Mouse (Mus musculus) heart, postnatal 10 days (tissue): Measurements from ENCODE around the gene Cyb561d1. TPM values are rescaled to one million over a fixed set of nuclear protein-coding genes. Genes with fewer than 3 reads are reported as not detected.
A peak's percentile ranks its signal among the peaks of the same experiment; 100 is the strongest.

Experiments used
- DNase-seq, 2 experiments: peaks; one replicate each; pipeline ENCODE4 v3.0.0; 2021
- intact Hi-C: fragments of 180-260 bp; cut with DNase I; formaldehyde crosslinking; loops from one replicate; pipeline ENCODE4 v1.15.1; 2025
- total RNA-seq, 2 experiments: library from RNA; stranded (reverse); gene quantifications; 2 replicates each; pipeline ENCODE4 v1.2.3; 2021

Cyb561d1 gene
- total RNA-seq, 2 experiments from 2014 or later: 5.7 to 6.2 TPM

DNA sequence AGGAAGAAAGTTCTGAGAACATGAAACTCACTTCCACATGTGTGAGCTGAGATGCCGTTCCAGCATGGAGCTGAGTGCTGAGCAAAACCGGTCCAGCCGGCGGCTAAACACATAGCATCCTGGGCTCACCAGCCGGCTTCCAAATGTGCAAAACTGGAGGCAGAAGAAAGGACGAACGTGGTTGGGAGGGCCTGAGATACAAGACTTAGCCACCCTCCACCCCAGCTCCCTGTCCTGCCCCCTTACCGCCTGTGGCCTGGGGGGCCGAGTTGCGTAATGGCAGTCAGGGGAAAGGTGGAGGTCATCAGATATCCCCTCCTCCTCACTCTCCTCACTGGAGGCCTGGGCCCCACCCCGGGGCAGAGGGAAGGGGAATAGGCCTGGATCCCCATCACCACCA is 3.5 kb upstream of the Cyb561d1 start:
- intact Hi-C loops: loop anchor here (1.0 kb wide), 1 partner anchor 40 kb away; no protein-coding TSS in a partner anchor
- DNase-seq: no peak

DNA sequence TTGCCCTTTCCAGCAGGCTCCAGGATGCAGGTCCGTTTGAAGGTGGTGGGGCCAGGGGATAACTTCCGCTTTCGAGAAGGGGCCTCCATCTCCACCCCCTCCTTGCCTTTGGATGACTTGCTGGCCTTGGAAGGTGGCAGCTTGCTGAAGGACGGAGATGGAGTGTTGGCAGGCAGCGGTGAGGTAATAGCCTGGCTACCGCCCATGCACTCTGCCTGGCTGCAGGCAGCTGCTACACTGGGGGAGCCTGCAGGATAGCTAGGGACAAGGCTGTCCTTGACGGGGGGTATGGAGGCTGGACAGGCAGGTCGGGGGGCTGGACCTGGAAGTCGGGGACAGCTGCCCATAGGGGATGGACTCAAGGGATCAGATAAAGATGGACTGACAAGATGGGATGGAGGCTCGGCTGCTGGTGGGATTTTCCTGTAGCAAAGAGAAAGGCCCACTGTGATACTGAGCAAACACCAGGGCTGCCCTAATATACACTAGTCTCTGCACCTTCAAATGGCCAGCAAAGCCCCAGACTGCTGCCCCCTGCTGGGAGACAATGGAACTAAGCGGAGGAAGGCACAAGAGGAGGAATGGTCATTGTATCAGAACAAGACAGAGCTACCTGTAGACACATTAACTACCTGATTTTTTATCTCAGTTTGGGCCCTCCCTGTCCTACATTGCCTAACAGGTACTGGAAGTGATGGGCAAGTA is 2.8 kb upstream of the Cyb561d1 start:
- intact Hi-C loops: loop anchor here (1.0 kb wide), 1 partner anchor 39 kb away; no protein-coding TSS in a partner anchor
- DNase-seq: peak; percentile 82 to 91

GRCm38 (mm10) chr3:108203212-108203611 is 2.2 kb upstream of the Cyb561d1 start:
- intact Hi-C loops: no loop called here
- no peak for DNase-seq

GRCm38 (mm10) chr3:108202506-108202905 is 1.5 kb upstream of the Cyb561d1 start:
- intact Hi-C loops: no loop called here
- DNase-seq: no peak

DNA sequence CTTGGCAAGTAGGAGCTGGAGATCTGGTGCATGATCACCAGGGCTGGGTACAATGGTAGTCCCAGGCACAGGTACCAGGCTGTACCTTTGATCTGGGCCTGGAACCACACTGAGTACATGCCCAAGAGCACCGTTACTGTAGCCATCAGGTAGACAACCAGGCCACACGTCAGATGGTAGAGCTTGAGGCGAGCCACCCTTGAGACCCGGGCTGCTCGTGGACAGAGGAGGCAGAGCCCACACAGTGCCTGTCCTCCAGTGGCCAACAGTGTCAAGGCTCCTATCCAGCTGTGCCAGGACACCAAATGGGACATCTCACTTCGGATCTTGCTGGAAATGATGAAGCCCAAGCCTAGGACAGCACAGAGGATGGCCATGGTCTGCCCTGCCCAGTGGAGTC is 1.8 kb downstream of the Cyb561d1 start:
- DNase-seq: no peak
- intact Hi-C loops: no loop called here

- intact Hi-C loops: no loop called here
- peak in 1 of 2 experiments; percentile 47 for DNase-seq
Measured at GRCm38 (mm10) chr3:108197066-108197497, 3.9 kb downstream of the Cyb561d1 start.

DNA sequence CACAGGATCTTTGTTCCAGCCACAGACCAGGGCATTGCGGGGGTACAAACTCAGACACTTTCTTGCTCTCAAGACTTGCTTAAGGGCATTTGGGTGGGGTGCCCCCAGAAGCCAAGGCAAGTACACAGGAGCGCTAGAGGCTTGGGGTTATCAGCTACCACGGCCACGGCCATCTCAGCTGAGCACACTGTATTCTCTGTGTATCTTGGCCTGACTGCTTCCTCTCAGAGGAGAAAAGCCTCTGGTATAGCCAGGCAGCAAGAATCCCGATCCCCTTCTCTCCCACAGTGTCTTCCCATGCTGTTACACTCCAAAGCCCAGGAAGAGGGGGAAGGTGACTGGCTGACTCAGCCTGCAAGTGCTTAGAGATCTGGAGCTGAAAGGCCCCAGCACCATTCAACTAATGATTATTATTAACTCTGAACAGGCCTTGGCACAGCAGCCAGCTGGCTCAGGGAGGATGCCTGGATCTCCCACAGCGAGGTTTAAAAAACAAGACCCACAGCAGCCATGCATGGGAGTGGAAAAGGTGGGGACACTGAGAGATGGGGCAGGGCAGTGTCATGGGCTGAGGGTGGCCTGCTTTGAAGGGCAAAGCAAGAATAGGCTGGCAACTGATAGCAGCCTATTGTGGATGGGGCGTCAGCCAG is 4.9 kb downstream of the Cyb561d1 start:
- intact Hi-C loops: no loop called here
- DNase-seq: no peak

- no peak for DNase-seq
- intact Hi-C loops: no loop called here
Measured at GRCm38 (mm10) chr3:108195287-108195686, 5.7 kb downstream of the Cyb561d1 start.

DNA sequence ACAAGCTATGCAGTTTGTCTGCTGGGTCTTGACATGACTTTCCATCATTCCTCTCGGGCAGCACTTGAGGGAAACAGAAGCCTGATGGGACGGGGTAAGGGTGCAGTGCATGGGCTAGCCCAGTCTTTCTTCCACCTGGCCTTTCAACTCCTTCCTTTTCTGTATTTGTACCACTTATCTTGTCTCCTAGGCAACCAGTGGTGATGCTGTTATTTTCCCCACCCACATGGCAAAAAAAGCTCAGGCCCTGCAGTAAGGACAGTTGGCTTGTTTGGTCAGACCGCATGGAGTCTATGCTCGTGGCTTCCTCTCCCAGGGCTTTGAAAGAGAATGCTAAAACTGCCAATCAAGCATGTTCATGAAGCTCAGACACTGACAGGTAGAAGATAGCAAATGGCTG is 7.3 kb downstream of the Cyb561d1 start:
- no peak for DNase-seq

DNA sequence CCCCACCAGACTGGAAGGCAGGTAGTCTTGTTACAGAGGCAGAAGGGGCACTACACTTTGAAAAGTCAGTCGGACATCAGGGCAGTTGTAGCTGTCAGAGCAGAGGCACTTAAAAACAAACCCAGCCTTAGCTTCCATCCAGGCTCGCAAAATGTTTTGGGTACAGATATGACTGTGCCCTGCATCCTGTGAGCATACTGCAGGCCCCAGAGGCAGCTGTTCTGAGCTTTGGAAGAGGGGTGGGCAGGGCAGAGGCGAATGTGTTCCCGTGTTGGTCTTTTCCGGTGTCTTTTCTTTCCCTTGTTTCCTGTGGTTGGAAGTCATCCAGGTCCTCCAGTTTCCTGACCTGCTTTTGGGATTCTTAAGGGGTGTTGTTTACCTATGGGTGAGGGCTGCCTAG is 11.1 kb downstream of the Cyb561d1 start:
- intact Hi-C loops: no loop called here
- DNase-seq: no peak

More for the DNA sequence above, 7.3 kb downstream of the Cyb561d1 start:
- intact Hi-C loops: no loop called here

DNA sequence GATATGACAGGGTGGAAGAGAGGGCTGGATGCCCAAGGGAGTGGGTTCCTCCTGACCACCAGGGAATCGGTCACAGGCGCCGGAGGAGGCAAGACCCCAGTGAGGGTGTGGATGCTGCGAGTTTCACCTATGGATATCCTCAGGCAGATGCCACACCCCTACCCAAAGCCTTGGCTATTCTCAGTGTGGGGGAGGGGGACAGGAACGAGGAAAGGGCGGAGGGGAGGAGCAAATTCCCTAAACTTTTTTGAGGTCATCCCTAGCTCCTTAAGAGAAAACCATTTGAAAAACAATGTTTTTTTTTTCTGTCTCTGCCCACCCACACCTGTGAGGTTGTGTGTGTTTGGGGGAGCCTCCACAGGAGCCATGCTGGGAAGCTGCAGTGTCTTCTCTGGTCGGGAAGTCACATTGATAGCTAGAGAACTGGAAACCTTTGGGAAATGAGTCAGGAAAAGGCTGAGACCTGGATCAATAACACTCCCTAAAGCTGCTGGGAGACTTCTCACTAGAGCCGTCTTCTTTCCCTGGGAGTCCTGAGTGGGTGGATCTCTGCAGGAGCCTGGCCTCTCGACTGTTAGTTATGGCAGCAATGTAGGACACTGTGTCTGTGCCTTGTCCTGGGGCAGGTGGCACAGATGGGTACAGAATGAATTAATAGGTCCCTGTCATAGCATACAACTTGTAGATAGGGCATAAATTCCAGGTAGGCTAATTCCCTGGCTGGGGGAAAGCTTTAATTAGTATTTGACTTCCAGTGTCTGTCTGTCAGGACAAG is 12.1 kb downstream of the Cyb561d1 start:
- intact Hi-C loops: no loop called here
- DNase-seq: no peak

DNA sequence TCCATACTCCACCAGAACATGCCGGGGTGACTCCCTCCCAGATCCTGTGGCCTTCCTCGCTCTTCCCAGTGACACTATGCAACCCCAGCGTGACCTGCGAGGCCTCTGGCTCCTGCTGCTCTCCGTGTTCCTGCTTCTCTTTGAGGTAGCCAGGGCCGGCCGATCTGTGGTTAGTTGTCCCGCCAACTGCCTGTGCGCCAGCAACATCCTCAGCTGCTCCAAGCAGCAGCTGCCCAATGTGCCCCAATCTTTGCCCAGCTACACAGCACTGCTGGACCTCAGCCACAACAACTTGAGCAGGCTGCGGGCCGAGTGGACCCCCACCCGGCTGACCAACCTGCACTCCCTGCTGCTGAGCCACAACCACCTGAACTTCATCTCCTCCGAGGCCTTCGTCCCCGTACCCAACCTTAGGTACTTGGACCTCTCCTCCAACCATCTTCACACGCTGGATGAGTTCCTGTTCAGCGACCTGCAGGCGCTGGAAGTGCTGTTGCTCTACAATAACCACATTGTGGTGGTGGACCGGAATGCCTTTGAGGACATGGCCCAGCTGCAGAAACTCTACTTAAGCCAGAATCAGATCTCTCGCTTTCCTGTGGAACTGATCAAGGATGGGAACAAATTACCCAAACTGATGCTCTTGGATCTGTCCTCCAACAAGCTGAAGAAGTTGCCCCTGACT is 13.8 kb downstream of the Cyb561d1 start:
- intact Hi-C loops: no loop called here
- DNase-seq: no peak

DNA sequence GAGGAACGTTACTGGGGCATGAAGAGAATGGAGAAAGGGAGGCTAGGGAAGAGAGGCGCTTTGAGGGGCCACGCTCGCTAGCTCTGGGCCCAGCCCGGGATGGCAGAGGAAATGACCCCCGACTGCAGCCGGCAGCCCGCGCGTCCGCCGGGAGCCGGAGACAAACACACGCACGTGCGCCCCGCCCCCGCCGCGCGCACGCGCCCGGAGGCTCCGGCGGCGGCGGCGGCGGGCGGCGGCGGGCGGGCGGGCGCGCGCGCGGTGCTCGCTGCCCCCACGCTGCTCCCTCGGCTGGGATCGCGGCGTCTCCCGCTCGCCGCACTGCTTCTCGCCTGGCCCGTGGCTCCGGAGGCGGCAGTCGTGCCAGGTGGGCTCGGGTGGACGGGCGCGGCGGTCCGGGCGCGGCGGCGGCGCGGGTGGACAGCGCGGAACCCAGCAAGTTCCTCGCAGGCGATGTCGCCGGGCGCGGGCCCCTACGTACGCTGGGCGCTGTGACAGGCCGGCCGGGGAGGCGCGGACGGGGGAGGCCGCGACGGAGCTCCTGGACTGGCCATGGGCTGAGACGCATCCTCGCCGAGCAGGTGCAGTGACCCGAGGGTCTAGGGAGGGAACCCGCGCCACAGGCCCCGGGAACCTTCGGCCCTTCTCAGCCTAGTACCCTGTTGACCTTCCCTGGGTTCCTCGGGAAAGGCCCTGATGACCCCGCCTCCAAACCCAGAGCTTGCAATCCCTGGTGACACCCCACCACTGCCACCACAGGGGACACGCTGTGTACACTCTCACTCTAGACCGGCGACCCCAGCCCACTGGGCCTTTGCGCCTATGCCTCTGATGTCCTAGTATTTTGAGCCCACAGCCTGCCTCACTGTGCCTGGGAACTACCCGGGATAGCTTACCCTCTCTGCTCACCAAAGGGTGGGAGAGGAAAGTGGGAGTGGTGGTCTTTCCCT is 14.6 kb downstream of the Cyb561d1 start, which contains the start of gene Amigo1:
Gene Amigo1, plus strand, starts transcription at position 238 of the 950 bp plus-strand sequence.
- intact Hi-C loops: no loop called here
- DNase-seq: peak; percentile 54 to 58

- no peak for DNase-seq
- intact Hi-C loops: no loop called here
Measured at GRCm38 (mm10) chr3:108185460-108186097, 15.4 kb downstream of the Cyb561d1 start.

DNA sequence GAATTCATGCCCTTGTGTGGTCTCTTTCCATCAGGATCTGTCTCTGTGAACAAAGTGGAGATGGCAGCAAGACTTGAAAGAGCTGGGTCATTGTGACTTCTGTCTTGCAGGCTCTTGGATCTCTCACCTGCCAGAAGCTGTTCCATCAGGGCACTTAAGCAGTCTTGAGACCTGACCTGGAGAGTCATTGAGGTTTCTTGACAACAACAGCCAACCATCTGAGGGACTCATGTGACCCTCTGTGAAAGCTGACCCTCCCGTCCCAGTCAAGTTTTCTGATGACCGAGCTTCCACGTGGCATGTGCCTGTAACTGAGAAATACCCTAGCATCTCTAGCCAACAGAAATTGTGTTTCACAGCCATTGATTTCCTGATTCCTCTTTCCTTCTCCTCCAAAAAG is 16.3 kb downstream of the Cyb561d1 start:
- no peak for DNase-seq
- intact Hi-C loops: no loop called here

DNA sequence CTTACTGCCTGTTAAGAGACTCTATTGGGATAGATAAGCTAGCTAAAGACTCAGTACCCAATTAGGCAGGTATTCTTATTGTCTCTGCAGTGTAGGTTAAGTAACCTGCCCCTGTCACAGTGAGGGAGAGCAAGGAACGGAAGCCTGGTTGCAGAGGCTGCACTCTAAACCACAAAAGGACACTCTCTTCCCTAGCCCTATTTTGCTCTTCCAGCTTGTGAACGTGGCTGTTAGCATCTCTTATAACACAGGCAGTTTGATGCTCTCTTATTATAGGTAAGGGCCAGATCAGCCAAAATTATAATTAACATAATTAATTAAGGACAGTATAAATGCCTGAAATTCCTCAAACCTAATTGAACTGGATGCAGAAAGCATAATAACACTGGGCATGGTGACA is 20.5 kb downstream of the Cyb561d1 start:
- intact Hi-C loops: no loop called here
- no peak for DNase-seq

DNA sequence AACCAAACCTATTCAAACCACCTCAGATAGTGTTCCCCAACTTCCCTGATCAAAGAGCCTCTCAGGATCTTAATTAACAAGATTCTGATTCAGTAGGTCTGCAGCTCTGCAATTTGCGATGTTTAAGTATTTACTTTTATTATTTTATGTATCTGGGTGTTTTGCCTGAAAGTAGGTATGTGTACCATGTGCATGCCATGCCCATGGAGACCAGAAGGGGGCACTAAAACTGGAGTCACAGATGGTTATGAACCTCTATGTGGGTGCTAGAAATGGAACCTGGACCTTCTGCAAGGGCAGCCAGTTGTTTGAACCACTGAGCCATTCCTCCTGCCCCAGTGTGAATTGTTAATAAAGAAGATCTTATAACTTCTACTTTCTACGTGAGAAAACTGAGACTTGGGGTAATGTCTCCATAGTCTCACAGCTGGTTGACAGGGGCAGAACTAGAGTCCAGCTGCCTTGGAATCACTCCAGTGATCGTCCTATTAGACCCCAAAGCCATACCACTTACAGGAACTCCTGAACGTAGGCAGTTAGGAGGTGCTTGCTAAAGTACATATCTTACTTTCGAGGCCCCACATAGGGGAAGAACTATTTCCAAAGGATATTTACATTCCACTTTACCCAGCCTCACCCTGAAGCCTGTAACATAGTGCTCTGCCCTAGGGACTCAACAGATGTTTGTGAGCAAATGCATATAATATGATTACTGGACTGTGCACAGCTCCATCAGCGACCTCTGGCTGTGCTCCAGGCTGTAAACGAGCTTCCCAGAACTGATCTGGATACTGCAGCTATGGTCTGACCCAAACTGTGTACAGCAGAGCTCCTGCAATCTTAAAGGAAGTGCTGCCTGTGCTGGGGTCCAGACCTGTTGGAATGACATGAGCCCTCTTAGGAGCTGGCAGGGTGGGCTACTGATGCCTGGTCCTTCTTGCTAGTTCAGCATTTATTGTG is 22.0 kb downstream of the Cyb561d1 start:
- DNase-seq: no peak
- intact Hi-C loops: no loop called here
